Mouse (Mus musculus): ENCODE data around the gene Dbi. TPM values are rescaled to one million over a fixed set of nuclear protein-coding genes. Genes with fewer than 3 reads are reported as not detected.

The Dbi gene
- polyA plus RNA-seq, 1 experiment from 2014 or later: 1,624 TPM

- ATAC-seq (ENCODE audit: low FRiP score, low read depth): no peak
- Histone ChIP-seq H3K9me3 (no peaks in the 10 kb centered on the region), H3K4me1 (replicated peaks) (peaks cover 46% of the 10 kb centered on the region), H3K9ac (peak overlapping the region; percentile 65; the same call in 1 of the 2 replicates), H3K27me3 (no peaks in the 10 kb centered on the region), H3K36me3 (peaks cover 10% of the 10 kb centered on the region), H3K27ac (replicated peaks) (peak overlapping the region; percentile 89), H3K4me2 (peak overlapping the region; percentile 82), H3K4me3 (peak overlapping the region; percentile 59)
- WGBS: 81% methylated on average over 2 of the region's 2 CpGs
These were observed 2.0 kb downstream of the Dbi start for GRCm38 (mm10) chr1:120118854-120119253.

GRCm38 (mm10) chr1:120116106-120116505, 4.8 kb downstream of the Dbi start:
- H3K27me3 ChIP-seq: no peaks in the 10 kb centered on the region
- H3K4me3 ChIP-seq: no peak overlapping the region
- H3K4me1 ChIP-seq (replicated peaks): peaks cover 34% of the 10 kb centered on the region
- no peaks in the 10 kb centered on the region for H3K9me3 ChIP-seq
- H3K36me3 ChIP-seq: peaks cover 12% of the 10 kb centered on the region
- ATAC-seq (ENCODE audit: low FRiP score, low read depth): peak; percentile 6; the same call in 1 of the 2 replicates
- H3K27ac ChIP-seq (replicated peaks): peak overlapping the region; percentile 89
- 66% methylated on average over 11 of the region's 11 CpGs for WGBS
- H3K9ac ChIP-seq: no peak overlapping the region
- peak overlapping the region; percentile 29 for H3K4me2 ChIP-seq

GRCm38 (mm10) chr1:120115671-120116081, 5.2 kb downstream of the Dbi start:
- no peak overlapping the region for H3K9ac ChIP-seq
- no peaks in the 10 kb centered on the region for H3K27me3 ChIP-seq
- peak; percentile 90 for ATAC-seq (ENCODE audit: low FRiP score, low read depth)
- peaks cover 34% of the 10 kb centered on the region for H3K4me1 ChIP-seq (replicated peaks)
- H3K36me3 ChIP-seq: peaks cover 12% of the 10 kb centered on the region
- peak overlapping the region; percentile 89 for H3K27ac ChIP-seq (replicated peaks)
- H3K4me3 ChIP-seq: no peak overlapping the region
- peak overlapping the region; percentile 29 for H3K4me2 ChIP-seq
- WGBS: 68% methylated on average over 9 of the region's 9 CpGs
- no peaks in the 10 kb centered on the region for H3K9me3 ChIP-seq

GRCm38 (mm10) chr1:120112251-120113187, 8.4 kb downstream of the Dbi start:
- H3K9ac ChIP-seq: no peak overlapping the region
- no peak overlapping the region for H3K4me3 ChIP-seq
- H3K4me2 ChIP-seq: no peak overlapping the region
- 94% methylated on average over 12 of the region's 12 CpGs for WGBS
- H3K4me1 ChIP-seq (replicated peaks): 0 out of 2 replicates have a peak, but pooled peaks cover 9% of the 10 kb centered on the region
- no peak overlapping the region for H3K27ac ChIP-seq (replicated peaks)
- H3K27me3 ChIP-seq: no peaks in the 10 kb centered on the region
- ATAC-seq (ENCODE audit: low FRiP score, low read depth): no peak
- H3K9me3 ChIP-seq: no peaks in the 10 kb centered on the region
- peaks cover 12% of the 10 kb centered on the region for H3K36me3 ChIP-seq

- Histone ChIP-seq H3K4me3 (no peak overlapping the region), H3K27me3 (no peaks in the 10 kb centered on the region), H3K36me3 (peaks cover 12% of the 10 kb centered on the region), H3K27ac (replicated peaks) (no peak overlapping the region), H3K4me2 (no peak overlapping the region), H3K9ac (no peak overlapping the region), H3K4me1 (replicated peaks) (0 out of 2 replicates have a peak, but pooled peaks cover 4% of the 10 kb centered on the region), H3K9me3 (no peaks in the 10 kb centered on the region)
- 84% methylated on average over 8 of the region's 8 CpGs for WGBS
- no peak for ATAC-seq (ENCODE audit: low FRiP score, low read depth)
These were observed 9.1 kb downstream of the Dbi start for GRCm38 (mm10) chr1:120111766-120112165.

- no peak overlapping the region for H3K9ac ChIP-seq
These were observed 11.0 kb downstream of the Dbi start for GRCm38 (mm10) chr1:120109741-120110432.

GRCm38 (mm10) chr1:120105556-120105959, 15.3 kb downstream of the Dbi start:
- no peak overlapping the region for H3K9ac ChIP-seq
- no peaks in the 10 kb centered on the region for H3K4me1 ChIP-seq (replicated peaks)
- H3K36me3 ChIP-seq: no peaks in the 10 kb centered on the region
- no peak overlapping the region for H3K27ac ChIP-seq (replicated peaks)
- H3K27me3 ChIP-seq: no peaks in the 10 kb centered on the region
- 69% methylated on average over 5 of the region's 5 CpGs for WGBS
- no peak for ATAC-seq (ENCODE audit: low FRiP score, low read depth)
- H3K4me2 ChIP-seq: no peak overlapping the region
- no peaks in the 10 kb centered on the region for H3K9me3 ChIP-seq
- H3K4me3 ChIP-seq: no peak overlapping the region

More at GRCm38 (mm10) chr1:120109741-120110432, 11.0 kb downstream of the Dbi start:
- Histone ChIP-seq H3K4me2 (no peak overlapping the region), H3K27ac (replicated peaks) (no peak overlapping the region), H3K27me3 (no peaks in the 10 kb centered on the region), H3K4me3 (no peak overlapping the region), H3K4me1 (replicated peaks) (0 out of 2 replicates have a peak, but pooled peaks cover 1% of the 10 kb centered on the region), H3K36me3 (peaks cover 11% of the 10 kb centered on the region), H3K9me3 (no peaks in the 10 kb centered on the region)
- no peak for ATAC-seq (ENCODE audit: low FRiP score, low read depth)
- 89% methylated on average over 19 of the region's 19 CpGs for WGBS

- Histone ChIP-seq H3K4me2 (no peak overlapping the region), H3K9ac (no peak overlapping the region), H3K27ac (replicated peaks) (no peak overlapping the region), H3K27me3 (no peaks in the 10 kb centered on the region), H3K36me3 (no peaks in the 10 kb centered on the region), H3K9me3 (no peaks in the 10 kb centered on the region), H3K4me1 (replicated peaks) (no peaks in the 10 kb centered on the region), H3K4me3 (no peak overlapping the region)
- 87% methylated on average over 3 of the region's 3 CpGs for WGBS
- ATAC-seq (ENCODE audit: low FRiP score, low read depth): no peak
These were observed 19.7 kb downstream of the Dbi start for GRCm38 (mm10) chr1:120101227-120101609.

- ATAC-seq (ENCODE audit: low FRiP score, low read depth): no peak
- no peaks in the 10 kb centered on the region for H3K27me3 ChIP-seq
- H3K9ac ChIP-seq: no peak overlapping the region
- WGBS: 75% methylated on average over 8 of the region's 8 CpGs
- no peaks in the 10 kb centered on the region for H3K4me1 ChIP-seq (replicated peaks)
- H3K36me3 ChIP-seq: no peaks in the 10 kb centered on the region
- no peaks in the 10 kb centered on the region for H3K9me3 ChIP-seq
- no peak overlapping the region for H3K4me2 ChIP-seq
- no peak overlapping the region for H3K4me3 ChIP-seq
- no peak overlapping the region for H3K27ac ChIP-seq (replicated peaks)
These were observed 20.2 kb downstream of the Dbi start for GRCm38 (mm10) chr1:120100456-120101226.

GRCm38 (mm10) chr1:120099483-120099882, 21.4 kb downstream of the Dbi start:
- no peaks in the 10 kb centered on the region for H3K9me3 ChIP-seq
- no peak overlapping the region for H3K9ac ChIP-seq
- no peak overlapping the region for H3K4me3 ChIP-seq
- no peak for ATAC-seq (ENCODE audit: low FRiP score, low read depth)
- no peak overlapping the region for H3K4me2 ChIP-seq
- no peaks in the 10 kb centered on the region for H3K36me3 ChIP-seq
- 65% methylated on average over 6 of the region's 6 CpGs for WGBS
- no peaks in the 10 kb centered on the region for H3K27me3 ChIP-seq
- H3K4me1 ChIP-seq (replicated peaks): no peaks in the 10 kb centered on the region
- no peak overlapping the region for H3K27ac ChIP-seq (replicated peaks)

GRCm38 (mm10) chr1:120098327-120098726, 22.6 kb downstream of the Dbi start:
- ATAC-seq (ENCODE audit: low FRiP score, low read depth): no peak
- Histone ChIP-seq H3K4me1 (replicated peaks) (no peaks in the 10 kb centered on the region), H3K9ac (no peak overlapping the region), H3K27ac (replicated peaks) (no peak overlapping the region), H3K9me3 (no peaks in the 10 kb centered on the region), H3K4me3 (no peak overlapping the region), H3K27me3 (no peaks in the 10 kb centered on the region), H3K4me2 (no peak overlapping the region), H3K36me3 (no peaks in the 10 kb centered on the region)
- WGBS: 17% methylated on average over 7 of the region's 7 CpGs
